Mouse (Mus musculus) MEL (cell line): ENCODE data around the gene Csdc2. TPM values are rescaled to one million over a fixed set of nuclear protein-coding genes. Genes with fewer than 3 reads are reported as not detected.

Experiments used
- DNase-seq: peaks from one replicate; pipeline ENCODE4 v3.0.0; 2011; ENCODE audit warnings: low read depth, low spot score
- H3K27ac ChIP-seq: 2 replicates; pipeline ENCODE4 v1.5.1; 2012; ENCODE audit warnings: low read depth, mild to moderate bottlenecking, control low read depth, low read length, moderate library complexity; ENCODE audit not compliant: control insufficient read depth
- H3K27me3 ChIP-seq, 2 experiments: fragments of 150-350 bp in 1 of 2; sonication (generic) in 1 of 2; 2 replicates each; pipeline ENCODE4 v1.6.1; 2012; ENCODE audit warnings: low read length in 2 of 2, mild to moderate bottlenecking in 2 of 2, improper control_type of control experiment in 1 of 2, moderate library complexity in 1 of 2; ENCODE audit not compliant: insufficient read depth in 2 of 2, control insufficient read depth in 1 of 2
- H3K36me3 ChIP-seq, 2 experiments: 2 replicates each; pipeline ENCODE4 v1.6.1; 2012 to 2014; ENCODE audit warnings: low read length in 2 of 2, improper control_type of control experiment in 1 of 2, inconsistent platforms in 1 of 2, mild to moderate bottlenecking in 1 of 2; ENCODE audit not compliant: insufficient read depth in 2 of 2, control insufficient read depth in 1 of 2
- H3K4me1 ChIP-seq, 2 experiments: fragments of 150-350 bp in 1 of 2; sonication (generic) in 1 of 2; 2 replicates each; pipeline ENCODE4 v1.6.1; 2012; ENCODE audit warnings: low read length in 2 of 2, improper control_type of control experiment in 1 of 2, mild to moderate bottlenecking in 1 of 2; ENCODE audit not compliant: insufficient read depth in 2 of 2, control insufficient read depth in 1 of 2
- H3K4me3 ChIP-seq, 2 experiments: fragments of 150-350 bp in 1 of 2; sonication (generic) in 1 of 2; 2 replicates each; pipeline ENCODE4 v1.5.1; 2012; ENCODE audit warnings: low read depth in 2 of 2, low read length in 2 of 2, mild to moderate bottlenecking in 2 of 2, moderate library complexity in 2 of 2, control low read depth in 1 of 2, improper control_type of control experiment in 1 of 2; ENCODE audit not compliant: control insufficient read depth in 1 of 2, insufficient read depth in 1 of 2
- H3K79me2 ChIP-seq: 2 replicates; pipeline ENCODE4 v1.6.1; 2012; ENCODE audit warnings: mild to moderate bottlenecking, low read length, moderate library complexity; ENCODE audit not compliant: control insufficient read depth, poor library complexity, insufficient read depth
- H3K9ac ChIP-seq: 2 replicates; pipeline ENCODE4 v1.6.1; 2012; ENCODE audit warnings: low read depth, mild to moderate bottlenecking, control low read depth, low read length, moderate library complexity; ENCODE audit not compliant: control insufficient read depth, poor library complexity, severe bottlenecking
- H3K9me3 ChIP-seq: fragments of 150-350 bp; sonication (generic); replicated peaks from 2 replicates; pipeline ENCODE4 v1.6.1; 2012; ENCODE audit warnings: mild to moderate bottlenecking, low read length, improper control_type of control experiment, moderate library complexity; ENCODE audit not compliant: insufficient read depth
- BHLHE40 ChIP-seq: IDR thresholded peaks from 2 replicates; pipeline ENCODE4 v1.6.1; 2012; ENCODE audit warnings: low read depth, mild to moderate bottlenecking, inconsistent platforms, low read length, improper control_type of control experiment, borderline replicate concordance
- CHD1 ChIP-seq: IDR thresholded peaks from 2 replicates; pipeline ENCODE4 v1.6.1; 2012; ENCODE audit warnings: low read depth, mild to moderate bottlenecking, inconsistent platforms, low read length, improper control_type of control experiment
- CHD2 ChIP-seq: IDR thresholded peaks from 2 replicates; pipeline ENCODE4 v1.6.1; 2011; ENCODE audit warnings: low read length, improper control_type of control experiment
- CTCF ChIP-seq, 3 experiments: IDR thresholded peaks in 2 of 3; conservative IDR thresholded peaks in 1 of 3; 2 replicates each; pipeline ENCODE4 v1.5.1; 2011 to 2012; ENCODE audit warnings: low read length in 3 of 3, low read depth in 2 of 3, mild to moderate bottlenecking in 2 of 3, improper control_type of control experiment in 1 of 3, inconsistent platforms in 1 of 3, mixed read lengths in 1 of 3, moderate library complexity in 1 of 3; ENCODE audit not compliant: control insufficient read depth in 1 of 3, insufficient read depth in 1 of 3, poor library complexity in 1 of 3, severe bottlenecking in 1 of 3
- EP300 ChIP-seq, 2 experiments: IDR thresholded peaks; 2 replicates each; pipeline ENCODE4 v1.6.1; 2011; ENCODE audit warnings: improper control_type of control experiment in 2 of 2, low read length in 2 of 2, low read depth in 1 of 2, mild to moderate bottlenecking in 1 of 2
- ETS1 ChIP-seq: IDR thresholded peaks from 2 replicates; pipeline ENCODE4 v1.6.1; 2012; ENCODE audit warnings: low read depth, mild to moderate bottlenecking, inconsistent platforms, low read length, improper control_type of control experiment, moderate library complexity
- GATA1 ChIP-seq: IDR thresholded peaks from 2 replicates; pipeline ENCODE4 v1.6.1; 2011; ENCODE audit warnings: low read depth, low read length, improper control_type of control experiment
- HCFC1 ChIP-seq: IDR thresholded peaks from 2 replicates; pipeline ENCODE4 v1.6.1; 2012; ENCODE audit warnings: low read depth, mild to moderate bottlenecking, inconsistent platforms, low read length, improper control_type of control experiment, moderate library complexity
- MAZ ChIP-seq: IDR thresholded peaks from 2 replicates; pipeline ENCODE4 v1.6.1; 2012; ENCODE audit warnings: low read depth, mild to moderate bottlenecking, inconsistent platforms, low read length, improper control_type of control experiment
- MEF2A ChIP-seq: IDR thresholded peaks from 2 replicates; pipeline ENCODE4 v1.6.1; 2014; ENCODE audit warnings: low read depth, mild to moderate bottlenecking, inconsistent platforms, low read length, improper control_type of control experiment; ENCODE audit not compliant: poor library complexity, insufficient replicate concordance, severe bottlenecking; ENCODE audit errors: extremely low read depth
- MXI1 ChIP-seq: IDR thresholded peaks from 2 replicates; pipeline ENCODE4 v1.6.1; 2011; ENCODE audit warnings: mild to moderate bottlenecking, low read depth, low read length, improper control_type of control experiment
- MYB ChIP-seq: IDR thresholded peaks from 2 replicates; pipeline ENCODE4 v1.6.1; 2011; ENCODE audit warnings: mild to moderate bottlenecking, low read depth, low read length, improper control_type of control experiment
- NRF1 ChIP-seq: IDR thresholded peaks from 2 replicates; pipeline ENCODE4 v1.6.1; 2014; ENCODE audit warnings: low read depth, mild to moderate bottlenecking, inconsistent platforms, low read length, improper control_type of control experiment, moderate library complexity; ENCODE audit not compliant: poor library complexity, insufficient read depth, severe bottlenecking
- POLR2AphosphoS5 ChIP-seq: IDR thresholded peaks from 2 replicates; pipeline ENCODE4 v1.6.1; 2012; ENCODE audit warnings: low read depth, borderline replicate concordance, mild to moderate bottlenecking, inconsistent platforms, low read length, moderate library complexity, mixed read lengths
- RAD21 ChIP-seq: IDR thresholded peaks from 2 replicates; pipeline ENCODE4 v1.6.1; 2011; ENCODE audit warnings: mild to moderate bottlenecking, low read depth, low read length, improper control_type of control experiment
- SIN3A ChIP-seq: IDR thresholded peaks from 2 replicates; pipeline ENCODE4 v1.6.1; 2012; ENCODE audit warnings: low read length, improper control_type of control experiment, inconsistent platforms
- TAL1 ChIP-seq: IDR thresholded peaks from 2 replicates; pipeline ENCODE4 v1.6.1; 2012; ENCODE audit warnings: mild to moderate bottlenecking, inconsistent platforms, low read length, moderate library complexity, mixed read lengths
- TCF12 ChIP-seq: IDR thresholded peaks from 2 replicates; pipeline ENCODE4 v1.6.1; 2014; ENCODE audit warnings: low read depth, mild to moderate bottlenecking, inconsistent platforms, low read length, improper control_type of control experiment, moderate library complexity
- USF1 ChIP-seq: IDR thresholded peaks from 2 replicates; pipeline ENCODE4 v1.6.1; 2014; ENCODE audit warnings: low read depth, mild to moderate bottlenecking, inconsistent platforms, low read length, improper control_type of control experiment, moderate library complexity
- ZC3H11A ChIP-seq: IDR thresholded peaks from 2 replicates; pipeline ENCODE4 v1.6.1; 2012; ENCODE audit warnings: low read depth, mild to moderate bottlenecking, inconsistent platforms, low read length, improper control_type of control experiment
- ZKSCAN1 ChIP-seq: IDR thresholded peaks from 2 replicates; pipeline ENCODE4 v1.6.1; 2012; ENCODE audit warnings: low read depth, mild to moderate bottlenecking, inconsistent platforms, low read length, improper control_type of control experiment, moderate library complexity
- ZMIZ1 ChIP-seq: IDR thresholded peaks from 2 replicates; pipeline ENCODE4 v1.6.1; 2012; ENCODE audit warnings: low read depth, mild to moderate bottlenecking, inconsistent platforms, low read length, improper control_type of control experiment, moderate library complexity
- polyA plus RNA-seq, 2 experiments: library from polyadenylated mRNA; stranded (reverse) in 1 of 2; unstranded in 1 of 2; fragments of >175 nt in 1 of 2; fragments of >200 nt in 1 of 2; gene quantifications; 2 replicates each; pipeline versions ENCODE4 v1.2.1 to v1.2.4; 2012; ENCODE audit warnings: low replicate concordance in 2 of 2, low read depth in 1 of 2; ENCODE audit not compliant: insufficient read length in 2 of 2, insufficient read depth in 1 of 2, missing spikeins in 1 of 2
- total RNA-seq: library from RNA; depleted of rRNA; stranded (reverse); fragments of 300-350 nt; gene quantifications from 2 replicates; pipeline ENCODE4 v1.2.3, GENCODE M21; 2012

Gene Csdc2
- total and polyA plus RNA-seq, 3 experiments, result not detected

DNA sequence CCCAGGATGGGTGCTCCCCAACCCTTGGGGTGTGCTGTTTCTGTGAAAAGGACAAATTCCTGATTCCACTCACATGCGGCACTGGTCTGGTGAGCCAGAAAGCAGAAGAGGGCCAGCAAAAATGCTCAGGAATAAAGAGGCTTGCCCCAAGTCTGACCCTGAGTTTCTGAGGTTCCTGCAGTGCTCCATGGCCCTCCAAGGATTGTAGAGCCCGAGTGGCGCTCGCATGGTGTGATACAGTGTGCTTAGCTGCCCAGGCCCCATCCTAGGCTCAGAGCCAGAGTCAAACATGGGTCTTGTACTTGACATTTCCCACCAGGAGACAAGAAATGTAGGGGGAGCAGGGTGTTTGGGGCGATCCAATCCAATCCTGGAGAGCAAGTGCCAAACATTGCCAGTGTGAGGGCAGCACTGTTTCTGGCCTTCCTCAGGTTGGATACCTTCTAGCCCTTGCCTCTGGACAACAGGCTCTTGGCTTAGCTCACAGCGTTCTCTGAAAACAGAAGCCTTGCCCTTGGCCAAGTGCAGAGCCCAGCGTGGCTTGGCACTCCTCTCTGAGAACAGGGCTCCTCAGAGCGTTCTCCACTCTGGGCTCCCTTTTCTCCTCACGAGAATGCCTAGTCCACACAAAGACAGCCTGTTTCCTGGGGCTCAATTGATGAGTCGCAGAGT lies 15.9 kb upstream of the Csdc2 start:
- TF ChIP-seq MXI1 (no peak), MYB (no peak), TCF12 (no peak), SIN3A (no peak), BHLHE40 (no peak), NRF1 (no peak), ZKSCAN1 (no peak), CHD2 (no peak), MAZ (no peak), ZMIZ1 (no peak)
- Histone ChIP-seq H3K9ac (no peak overlapping the region), H3K4me3 (no peak overlapping the region), H3K36me3 (peaks cover 4 to 11% of the 10 kb centered on the region in 2 experiments), H3K27me3 (no peaks in the 10 kb centered on the region), H3K27ac (no peak overlapping the region), H3K9me3 (no peaks in the 10 kb centered on the region), H3K4me1 (peaks cover 0 to 11% of the 10 kb centered on the region in 2 experiments; a peak in 3 of 4 replicates), H3K79me2 (peaks cover 35% of the 10 kb centered on the region)
- DNase-seq, result no peak

DNA sequence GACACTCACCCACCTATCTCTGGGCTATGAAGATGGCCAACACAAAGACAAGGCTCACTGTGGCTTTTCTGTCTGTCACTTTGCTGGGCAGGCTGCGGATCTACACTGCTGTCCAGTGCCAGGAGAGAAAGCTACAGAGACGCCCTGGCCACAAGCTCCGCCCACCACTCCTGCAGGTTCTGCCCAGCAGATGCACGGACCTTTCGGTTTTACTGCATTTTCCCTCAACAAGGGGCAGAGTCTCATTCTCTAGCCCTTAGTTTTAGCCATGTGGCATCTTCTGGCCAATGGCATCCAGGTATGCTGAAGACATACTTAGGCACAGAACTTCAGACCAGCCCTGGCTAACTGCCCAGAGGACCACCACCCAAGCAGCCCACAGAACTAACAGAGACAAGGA lies 15.3 kb upstream of the Csdc2 start:
- TF ChIP-seq USF1 (peak; percentile 37; the same call in 1 of the 2 replicates), BHLHE40 (no peak), MEF2A (no peak)
- no peak overlapping the region for H3K27ac ChIP-seq
- H3K9me3 ChIP-seq, result no peaks in the 10 kb centered on the region
- no peak overlapping the region for H3K9ac ChIP-seq
- H3K4me1 ChIP-seq, result peaks cover 0 to 11% of the 10 kb centered on the region in 2 experiments; a peak in 3 of 4 replicates
- peaks cover under 1 to 11% of the 10 kb centered on the region in 2 experiments; a peak in 3 of 4 replicates for H3K36me3 ChIP-seq
- DNase-seq, result no peak
- H3K79me2 ChIP-seq, result peaks cover 38% of the 10 kb centered on the region
- no peaks in the 10 kb centered on the region for H3K27me3 ChIP-seq
- H3K4me3 ChIP-seq, result no peak overlapping the region

- peak overlapping the region; percentile 95 for H3K9ac ChIP-seq
- H3K9me3 ChIP-seq, result no peaks in the 10 kb centered on the region
- peaks cover 0 to 14% of the 10 kb centered on the region in 2 experiments; a peak in 2 of 4 replicates for H3K36me3 ChIP-seq
- peaks cover 38% of the 10 kb centered on the region for H3K79me2 ChIP-seq
- peak overlapping the region; percentile 69 for H3K27ac ChIP-seq
- DNase-seq, result peak; percentile 79
- H3K27me3 ChIP-seq, result no peaks in the 10 kb centered on the region
- TF ChIP-seq POLR2AphosphoS5 (no peak), ZC3H11A (no peak), CHD2 (no peak), MAZ (no peak), TCF12 (peak; percentile 39; the same call in 1 of the 2 replicates), GATA1 (peak; percentile 79), EP300 (IDR thresholded peaks at IDR 0.05; ENCODE audit: low read depth in 1 of 2, low read length in 2 of 2) (peak in 1 of 2 experiments; percentile 34; a peak in 1 of 4 replicates), USF1 (no peak), CTCF (IDR thresholded peaks at IDR 0.05 in 2 of 3, conservative IDR thresholded peaks at IDR 0.05 in 1 of 3; ENCODE audit: control insufficient read depth in 1 of 3, insufficient read depth in 1 of 3, low read depth in 2 of 3, low read length in 3 of 3, poor library complexity in 1 of 3, severe bottlenecking in 1 of 3) (no peak), HCFC1 (no peak), RAD21 (no peak), BHLHE40 (no peak), CHD1 (no peak), MEF2A (no peak), SIN3A (peak; percentile 58; the same call in 1 of the 2 replicates), ETS1 (no peak; the same call in 1 of the 2 replicates), TAL1 (peak; percentile 53)
- peak overlapping the region; percentile 85 to 91 for H3K4me3 ChIP-seq
- H3K4me1 ChIP-seq, result peaks cover 0 to 15% of the 10 kb centered on the region in 2 experiments; a peak in 3 of 4 replicates
These were observed 11.6 kb upstream of the Csdc2 start for GRCm38 (mm10) chr15:81924933-81925332.
